ENCODE assay signal across 23 mouse cellular contexts in genomic region chr7:57331211-57331610, GRCm38 (mm10). TPM values are rescaled to one million over a fixed set of nuclear protein-coding genes. Genes with fewer than 3 reads are reported as not detected.
DNase-seq lines count a peak whose midpoint lies in the region; TF ChIP-seq lines count a peak whose summit lies in the region.
"Had no signal": no experiment of that assay in that cellular context is flagged by ENCODE, and none has a peak within 500 bp of the region (broad histone marks: within the 10 kb centered on the region; RNA-seq: fewer than 3 reads in every experiment).

No protein-coding gene starts in this region.

- H3K27me3 ChIP-seq in thymus, adult 2 months (ENCODE audit: control insufficient read depth, insufficient read depth, low read length): no peaks in the 10 kb centered on the region
- H3K27me3 ChIP-seq: embryonic facial prominence, embryonic 13.5 days; forebrain, embryonic 13.5 days; hindbrain, embryonic 12.5 days; hindbrain, embryonic 15.5 days; intestine, embryonic 15.5 days; kidney, embryonic 15.5 days had no signal

- H3K27ac ChIP-seq in thymus, adult 2 months (ENCODE audit: control insufficient read depth, insufficient read depth, low read length): no peak overlapping the region
- H3K27ac ChIP-seq: embryonic facial prominence, embryonic 13.5 days; forebrain, embryonic 10.5 days; forebrain, embryonic 13.5 days; gastrocnemius, adult 2 months; hindbrain, embryonic 12.5 days; hindbrain, embryonic 15.5 days; intestine, embryonic 15.5 days; kidney, embryonic 15.5 days had no signal

- WGBS in thymus, adult 2 months: 89% methylated on average over 3 of the region's 3 CpGs

- no peaks in the 10 kb centered on the region for H3K4me1 ChIP-seq in thymus, adult 2 months (replicated peaks; ENCODE audit: control insufficient read depth, insufficient read depth, low read length)
- H3K4me1 ChIP-seq: embryonic facial prominence, embryonic 13.5 days; forebrain, embryonic 10.5 days; forebrain, embryonic 13.5 days; hindbrain, embryonic 12.5 days; hindbrain, embryonic 15.5 days; intestine, embryonic 15.5 days; kidney, embryonic 15.5 days had no signal

- no peak overlapping the region for H3K4me3 ChIP-seq in thymus, adult 2 months (ENCODE audit: control insufficient read depth, insufficient read depth, low read length)
- H3K4me3 ChIP-seq: embryonic facial prominence, embryonic 13.5 days; forebrain, embryonic 10.5 days; forebrain, embryonic 13.5 days; gastrocnemius, adult 2 months; hindbrain, embryonic 12.5 days; hindbrain, embryonic 15.5 days; intestine, embryonic 15.5 days; kidney, embryonic 15.5 days had no signal

- no peak for TF ChIP-seq POLR2A in thymus, adult 2 months (IDR thresholded peaks at IDR 0.05; ENCODE audit: control insufficient read depth, extremely low read depth, insufficient read depth, low read length, poor library complexity)

- no peaks in the 10 kb centered on the region for H3K36me3 ChIP-seq in thymus, adult 2 months (ENCODE audit: control insufficient read depth, insufficient read depth, low read length)
- H3K36me3 ChIP-seq: embryonic facial prominence, embryonic 13.5 days; forebrain, embryonic 10.5 days; hindbrain, embryonic 12.5 days; hindbrain, embryonic 15.5 days; intestine, embryonic 15.5 days; kidney, embryonic 15.5 days had no signal

- DNase-seq in adrenal gland, adult 8-10 months: peak; percentile 41
- DNase-seq in adrenal gland, adult 18-20 months (ENCODE audit: low spot score in 2 of 2): no peak
- peak; percentile 28 for DNase-seq in Muller cell, postnatal 12 days (ENCODE audit: inconsistent ontology term)
- DNase-seq in adrenal gland, postnatal 10 days: peak; percentile 12
- DNase-seq in brain, adult 2 months (ENCODE audit: low read depth, low spot score): peak; percentile 28
- no peak for DNase-seq in thymus, adult 2 months
- no peak for DNase-seq in urinary bladder, postnatal 10 days (ENCODE audit: low spot score)
- DNase-seq: cerebellum, adult 11-12 months; cerebellum, adult 8-10 months; cerebellum, postnatal 14 days; gastrocnemius, adult 2 months; gastrocnemius, postnatal 14 days; heart, adult 11 months; kidney, adult 11 months; kidney, adult 8-10 months had no signal

- no peak for TF ChIP-seq CTCF in thymus, adult 2 months (IDR thresholded peaks at IDR 0.05; ENCODE audit: borderline replicate concordance, control insufficient read depth, extremely low read depth, insufficient read depth, low read length, poor library complexity)

RNA-seq across cellular contexts. Expression of gene Gabrg3, which starts 55.8 kb away (rescaled TPM):
- 10 to 100 TPM in 2 of 4 experiments, 1 to 10 TPM in 2; 2.6 to 11.3 (median 6.9) TPM for total RNA-seq in adrenal gland, adult 8-10 months (2022)
- 1 to 10 TPM; 1.2 to 9.1 TPM for total RNA-seq in adrenal gland, adult 18-20 months (2021)
- total RNA-seq in adrenal gland, postnatal 10 days (2021): 1 to 10 TPM; 1.5 to 2.0 TPM
- polyA plus RNA-seq in thymus, adult 2 months (2012; rRNA removed): 0.15 and 0.20 TPM in 2 replicates
- total RNA-seq: gastrocnemius, adult 2 months; hematopoietic stem cell, adult 5-6 weeks had no signal

Comparison
In these comparisons a context has a peak if more than half of its experiments do, and no peak if none do; other contexts are left out.
1. DNase-seq: peak in adrenal gland, adult 8-10 months (single experiment), Muller cell, postnatal 12 days (single experiment), adrenal gland, postnatal 10 days (single experiment) and brain, adult 2 months (single experiment); none in adrenal gland, adult 18-20 months (0 of 2), thymus, adult 2 months (single experiment) and urinary bladder, postnatal 10 days (single experiment).